Mouse (Mus musculus) midbrain, postnatal 0 days (tissue): ENCODE measurements at regions not wholly inside any gene's neighbourhood (a gene's known extent, or its start where the extent isn't known, plus 50 kb on each side); places are given as distances from the start of the nearest gene placed in this dataset.

Experiments used
- ATAC-seq: fragments of 200-750 bp; cut with Nextera tagmentation; 2 replicates; pipeline ENCODE4 v1.8.0; 2017; ENCODE audit warnings: moderate number of reproducible peaks, mild to moderate bottlenecking, moderate TSS enrichment, moderate library complexity; ENCODE audit not compliant: low FRiP score
- DNase-seq: peaks from one replicate; pipeline ENCODE4 v3.0.0-alpha.2; 2015; ENCODE audit warnings: low spot score
- H3K27ac ChIP-seq: fragments of 300-500 bp; sonication (generic); 2 replicates; pipeline ENCODE4 v1.5.1; 2014; ENCODE audit warnings: low read depth, mild to moderate bottlenecking, low read length, mixed read lengths
- H3K27me3 ChIP-seq: fragments of 300-500 bp; sonication (generic); 2 replicates; pipeline ENCODE4 v1.6.1; 2014; ENCODE audit warnings: low read length, control low read depth, mixed read lengths; ENCODE audit not compliant: insufficient read depth
- H3K36me3 ChIP-seq: fragments of 300-500 bp; sonication (generic); 2 replicates; pipeline ENCODE4 v1.6.1; 2014; ENCODE audit warnings: low read length, control low read depth, mixed read lengths; ENCODE audit not compliant: insufficient read depth
- H3K4me1 ChIP-seq: fragments of 300-500 bp; sonication (generic); 2 replicates; pipeline ENCODE4 v1.6.1; 2014; ENCODE audit warnings: mild to moderate bottlenecking, control low read depth, antibody characterized with exemption, low read length, mixed read lengths; ENCODE audit not compliant: insufficient read depth
- H3K4me2 ChIP-seq: fragments of 300-500 bp; sonication (generic); 2 replicates; pipeline ENCODE4 v1.6.1; 2014; ENCODE audit warnings: low read depth, mild to moderate bottlenecking, low read length, mixed read lengths; ENCODE audit not compliant: poor library complexity, severe bottlenecking
- H3K4me3 ChIP-seq: fragments of 300-500 bp; sonication (generic); 2 replicates; pipeline ENCODE4 v1.5.1; 2014; ENCODE audit warnings: low read depth, mild to moderate bottlenecking, low read length, moderate library complexity
- H3K9ac ChIP-seq: fragments of 300-500 bp; sonication (generic); replicated peaks from 2 replicates; pipeline ENCODE4 v1.6.1; 2014; ENCODE audit warnings: mild to moderate bottlenecking, low read length, moderate library complexity, mixed read lengths; ENCODE audit not compliant: poor library complexity, severe bottlenecking
- H3K9me3 ChIP-seq: fragments of 300-500 bp; sonication (generic); 2 replicates; pipeline ENCODE4 v1.6.1; 2016; ENCODE audit warnings: low read length, control low read depth
- CTCF ChIP-seq: IDR thresholded peaks from 2 replicates; pipeline ENCODE4 v1.5.1; 2016; ENCODE audit warnings: antibody characterized with exemption, mild to moderate bottlenecking
- WGBS: fragments of 180-500 bp; shearing (Covaris S2); extraction: QIAGEN DNeasy Blood & Tissue Kit; methylation state at CpG from one replicate; pipeline ENCODE4 v1.1.7; 2014; 5-methylcytosine and 5-hydroxymethylcytosine counted together

- Histone ChIP-seq H3K4me1 (no peaks in the 10 kb centered on the region), H3K9ac (no peak overlapping the region), H3K27ac (no peak overlapping the region), H3K9me3 (no peaks in the 10 kb centered on the region), H3K4me3 (no peak overlapping the region), H3K36me3 (no peaks in the 10 kb centered on the region), H3K4me2 (no peak overlapping the region), H3K27me3 (no peaks in the 10 kb centered on the region)
- ATAC-seq: no peak
- no peak for TF ChIP-seq CTCF
- no peak for DNase-seq
- 86% methylated on average over 6 of the region's 6 CpGs for WGBS
Observed at GRCm38 (mm10) chr13:60425556-60425955, 176.2 kb upstream of the Dapk1 start.

- DNase-seq: no peak
- Histone ChIP-seq H3K36me3 (no peaks in the 10 kb centered on the region), H3K4me1 (no peaks in the 10 kb centered on the region), H3K9me3 (no peaks in the 10 kb centered on the region), H3K4me2 (no peak overlapping the region), H3K27ac (no peak overlapping the region), H3K27me3 (no peaks in the 10 kb centered on the region), H3K4me3 (no peak overlapping the region), H3K9ac (no peak overlapping the region)
- WGBS: 92% methylated on average over 12 of the region's 12 CpGs
- ATAC-seq: no peak
- no peak for TF ChIP-seq CTCF
Observed at GRCm38 (mm10) chr13:60426192-60426840, 175.4 kb upstream of the Dapk1 start.

- no peak for TF ChIP-seq CTCF
- WGBS: 53% methylated on average over 7 of the region's 7 CpGs
Observed at GRCm38 (mm10) chr13:60427077-60427476, 174.7 kb upstream of the Dapk1 start.

GRCm38 (mm10) chr13:60427755-60428385 is 173.9 kb upstream of the Dapk1 start:
- no peaks in the 10 kb centered on the region for H3K4me1 ChIP-seq
- ATAC-seq (no peak), DNase-seq (no peak)
- H3K9me3 ChIP-seq: no peaks in the 10 kb centered on the region
- H3K9ac ChIP-seq: no peak overlapping the region
- no peaks in the 10 kb centered on the region for H3K36me3 ChIP-seq
- no peak for TF ChIP-seq CTCF
- peak overlapping the region; percentile 8; the same call in 1 of the 2 replicates for H3K4me2 ChIP-seq
- no peak overlapping the region for H3K27ac ChIP-seq
- H3K27me3 ChIP-seq: no peaks in the 10 kb centered on the region
- WGBS: 32% methylated on average over 12 of the region's 12 CpGs
- no peak overlapping the region for H3K4me3 ChIP-seq

More at GRCm38 (mm10) chr13:60427077-60427476, 174.7 kb upstream of the Dapk1 start:
- H3K4me2 ChIP-seq: no peak overlapping the region
- H3K4me3 ChIP-seq: no peak overlapping the region
- no peaks in the 10 kb centered on the region for H3K36me3 ChIP-seq
- peak; percentile 65 for ATAC-seq
- no peak for DNase-seq
- no peaks in the 10 kb centered on the region for H3K27me3 ChIP-seq
- no peaks in the 10 kb centered on the region for H3K4me1 ChIP-seq
- H3K9ac ChIP-seq: no peak overlapping the region
- no peak overlapping the region for H3K27ac ChIP-seq
- H3K9me3 ChIP-seq: no peaks in the 10 kb centered on the region

GRCm38 (mm10) chr13:60429148-60429547 is 172.6 kb upstream of the Dapk1 start:
- TF ChIP-seq CTCF: peak; percentile 41
- Histone ChIP-seq H3K9me3 (no peaks in the 10 kb centered on the region), H3K4me1 (no peaks in the 10 kb centered on the region), H3K4me2 (no peak overlapping the region), H3K4me3 (no peak overlapping the region), H3K9ac (no peak overlapping the region), H3K27ac (no peak overlapping the region), H3K27me3 (no peaks in the 10 kb centered on the region), H3K36me3 (no peaks in the 10 kb centered on the region)
- no peak for DNase-seq
- WGBS: 74% methylated on average over 3 of the region's 3 CpGs
- ATAC-seq: no peak

GRCm38 (mm10) chr13:60431412-60431811 is 170.3 kb upstream of the Dapk1 start:
- H3K36me3 ChIP-seq: no peaks in the 10 kb centered on the region
- no peak overlapping the region for H3K4me3 ChIP-seq
- no peaks in the 10 kb centered on the region for H3K9me3 ChIP-seq
- no peak for ATAC-seq
- DNase-seq: no peak
- TF ChIP-seq CTCF: no peak
- WGBS: 91% methylated on average over 8 of the region's 8 CpGs
- no peaks in the 10 kb centered on the region for H3K27me3 ChIP-seq
- H3K4me2 ChIP-seq: no peak overlapping the region
- H3K27ac ChIP-seq: no peak overlapping the region
- no peak overlapping the region for H3K9ac ChIP-seq
- H3K4me1 ChIP-seq: no peaks in the 10 kb centered on the region
